Comparison of ENCODE assay signal across 8 mouse cellular contexts in the genomic region with DNA sequence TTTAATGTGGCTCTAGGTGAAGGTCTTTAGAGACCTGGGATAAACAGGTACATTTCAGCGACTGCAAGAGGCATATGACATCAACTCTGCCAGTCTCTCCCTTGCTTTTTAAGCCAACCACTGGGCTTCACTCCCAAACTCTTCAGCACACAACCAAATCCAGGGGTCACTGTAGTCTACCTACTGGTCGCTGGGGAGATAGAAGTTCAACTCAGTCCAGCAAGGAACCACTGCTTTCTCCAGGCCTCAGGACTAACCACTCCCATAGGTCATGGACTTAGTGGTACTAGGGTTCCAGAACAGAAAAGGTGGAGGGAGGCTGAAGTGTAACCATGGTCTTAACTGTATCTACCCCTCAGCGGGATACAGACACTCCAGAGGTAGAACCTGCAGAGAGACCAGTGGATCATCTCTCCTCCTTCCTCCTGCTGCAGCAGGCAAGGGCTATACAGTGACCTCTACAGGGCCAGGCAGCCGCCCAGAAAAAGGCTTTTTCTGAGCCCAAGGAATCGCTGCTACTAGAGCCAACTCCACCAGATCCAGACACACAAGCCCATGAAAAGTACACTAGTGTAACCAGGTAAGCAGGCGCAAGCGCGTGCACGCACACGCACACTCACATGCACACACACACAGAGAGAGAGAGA. TPM values are rescaled to one million over a fixed set of nuclear protein-coding genes. Genes with fewer than 3 reads are reported as not detected.
A peak's percentile ranks its signal among the peaks of the same experiment; 100 is the strongest.
DNase-seq lines count a peak whose midpoint lies in the region; ATAC-seq and TF ChIP-seq lines count a peak whose summit lies in the region.

No protein-coding gene starts in this region.

- DNase-seq in liver, adult 2 months (ENCODE audit: extremely low read depth, low read depth, low spot score), result no peak
- no peak for DNase-seq in liver
- DNase-seq in limb, embryonic 10.5 days (ENCODE audit: low spot score), result no peak
- DNase-seq in natural killer cell, adult 2 months (ENCODE audit: low spot score in 2 of 2), result no peak
- DNase-seq in ovary, adult 18-20 months (ENCODE audit: low spot score), result no peak
- no peak for DNase-seq in adrenal gland, adult 2 months

- no peaks in the 10 kb centered on the region for H3K27me3 ChIP-seq in liver, adult 2 months (ENCODE audit: control insufficient read depth, insufficient read depth, low read length)
- H3K27me3 ChIP-seq in forebrain, embryonic 12.5 days, result peaks cover 50% of the 10 kb centered on the region
- H3K27me3 ChIP-seq in limb, embryonic 10.5 days (ENCODE audit: low read depth, poor library complexity, severe bottlenecking), result peaks cover 32% of the 10 kb centered on the region
- H3K27me3 ChIP-seq in neural tube, embryonic 15.5 days (replicated peaks), result peaks cover 13% of the 10 kb centered on the region

- H3K79me2 ChIP-seq in liver, adult 2 months (ENCODE audit: control insufficient read depth, insufficient read depth, low read length), result peaks cover 10% of the 10 kb centered on the region; the same call in 1 of the 2 replicates

- peak overlapping the region; percentile 73 for H3K27ac ChIP-seq in liver, adult 2 months (replicated peaks; ENCODE audit: insufficient read depth, low read depth, low read length)
- H3K27ac ChIP-seq in forebrain, embryonic 12.5 days, result no peak overlapping the region
- peak overlapping the region; percentile 90 for H3K27ac ChIP-seq in limb, embryonic 10.5 days
- H3K27ac ChIP-seq in neural tube, embryonic 15.5 days (replicated peaks), result peak overlapping the region; percentile 84; the same call in 1 of the 2 replicates

- H3K4me1 ChIP-seq in liver, adult 2 months (ENCODE audit: control insufficient read depth, insufficient read depth, low read length), result peaks cover 9% of the 10 kb centered on the region
- H3K4me1 ChIP-seq in forebrain, embryonic 12.5 days, result peaks cover 10% of the 10 kb centered on the region
- H3K4me1 ChIP-seq in limb, embryonic 10.5 days, result peaks cover 61% of the 10 kb centered on the region
- H3K4me1 ChIP-seq in neural tube, embryonic 15.5 days, result peaks cover 25% of the 10 kb centered on the region

- H3K9me3 ChIP-seq in forebrain, embryonic 12.5 days, result no peaks in the 10 kb centered on the region
- H3K9me3 ChIP-seq in limb, embryonic 10.5 days (replicated peaks), result no peaks in the 10 kb centered on the region
- no peaks in the 10 kb centered on the region for H3K9me3 ChIP-seq in neural tube, embryonic 15.5 days (replicated peaks)

- peak overlapping the region; percentile 90 for H3K4me3 ChIP-seq in liver, adult 2 months (ENCODE audit: insufficient read depth, low read depth, low read length)
- no peak overlapping the region for H3K4me3 ChIP-seq in forebrain, embryonic 12.5 days (replicated peaks)
- H3K4me3 ChIP-seq in limb, embryonic 10.5 days, result peak overlapping the region; percentile 90
- peak overlapping the region; percentile 84 for H3K4me3 ChIP-seq in neural tube, embryonic 15.5 days (replicated peaks)

- 78% methylated on average over 10 of the region's 10 CpGs for WGBS in liver, adult 2 months
- WGBS in forebrain, embryonic 12.5 days, result 85% methylated on average over 9 of the region's 10 CpGs
- WGBS in limb, embryonic 10.5 days, result 74% methylated on average over 10 of the region's 10 CpGs
- WGBS in neural tube, embryonic 15.5 days, result 70% methylated on average over 10 of the region's 10 CpGs

- no peak for ATAC-seq in forebrain, embryonic 12.5 days (ENCODE audit: low FRiP score)
- ATAC-seq in neural tube, embryonic 15.5 days (ENCODE audit: low FRiP score), result no peak

- no peak for TF ChIP-seq CTCF in liver, adult 2 months (IDR thresholded peaks at IDR 0.05; ENCODE audit: low read depth, low read length)

- no peaks in the 10 kb centered on the region for H3K36me3 ChIP-seq in liver, adult 2 months (ENCODE audit: control insufficient read depth, insufficient read depth, low read length)
- no peaks in the 10 kb centered on the region for H3K36me3 ChIP-seq in forebrain, embryonic 12.5 days (replicated peaks)
- H3K36me3 ChIP-seq in limb, embryonic 10.5 days, result peaks cover 24% of the 10 kb centered on the region; the same call in 1 of the 2 replicates
- H3K36me3 ChIP-seq in neural tube, embryonic 15.5 days, result no peaks in the 10 kb centered on the region

- H3K9ac ChIP-seq in liver, adult 2 months (ENCODE audit: low read depth, low read length), result peak overlapping the region; percentile 97
- H3K9ac ChIP-seq in forebrain, embryonic 12.5 days, result 0 out of 2 replicates have a peak overlapping the region, but pooled peaks have one; percentile 81
- H3K9ac ChIP-seq in neural tube, embryonic 15.5 days (replicated peaks), result peak overlapping the region; percentile 98

- TF ChIP-seq POLR2A in liver, adult 2 months (IDR thresholded peaks at IDR 0.05; ENCODE audit: extremely low read depth, insufficient read depth, low read length), result no peak

- H3K4me2 ChIP-seq in forebrain, embryonic 12.5 days, result peak overlapping the region; percentile 99
- peak overlapping the region; percentile 95 for H3K4me2 ChIP-seq in neural tube, embryonic 15.5 days

RNA-seq across cellular contexts. Expression of a gene that starts 1.3 kb away (rescaled TPM):
- total RNA-seq in liver, adult 2 months (2014; rRNA removed), result 8.8 and 13.6 TPM in 2 replicates
- polyA plus RNA-seq in liver, adult 2 months (2012; rRNA removed), result 24.9 and 31.5 TPM in 2 replicates
- 18.3 and 21.9 TPM in 2 replicates for polyA plus RNA-seq in forebrain, embryonic 12.5 days (2016; fragmentation: Nextera tagmentation; extraction: Ambion mirVana)
- polyA plus RNA-seq in limb, embryonic 10.5 days (2016; fragmentation: Nextera tagmentation; extraction: Ambion mirVana), result 47.2 and 57.1 TPM in 2 replicates
- 60.2 and 65.7 TPM in 2 replicates for polyA plus RNA-seq in neural tube, embryonic 15.5 days (2015; fragmentation: Nextera tagmentation; extraction: Ambion mirVana)
- total RNA-seq in adrenal gland, adult 2 months (2021), result 10 to 100 TPM; 51.8 to 76.0 TPM
- polyA plus RNA-seq in adrenal gland, adult 2 months (2012; rRNA removed), result 120 and 150 TPM in 2 replicates

RNA-seq across cellular contexts. Expression of a gene that starts 9.4 kb away (rescaled TPM):
- not detected in 2 replicates for total RNA-seq in liver, adult 2 months (2014; rRNA removed)
- polyA plus RNA-seq in liver, adult 2 months (2012; rRNA removed), result not detected in 2 replicates
- not detected in 2 replicates for polyA plus RNA-seq in forebrain, embryonic 12.5 days (2016; fragmentation: Nextera tagmentation; extraction: Ambion mirVana)
- polyA plus RNA-seq in limb, embryonic 10.5 days (2016; fragmentation: Nextera tagmentation; extraction: Ambion mirVana), result 0.88 and 1.1 TPM in 2 replicates
- polyA plus RNA-seq in neural tube, embryonic 15.5 days (2015; fragmentation: Nextera tagmentation; extraction: Ambion mirVana), result 0.42 and 0.51 TPM in 2 replicates
- not detected for total RNA-seq in adrenal gland, adult 2 months (2021)
- polyA plus RNA-seq in adrenal gland, adult 2 months (2012; rRNA removed), result 0.60 and 2.4 TPM in 2 replicates

RNA-seq across cellular contexts. Expression of a gene that starts 16.4 kb away (rescaled TPM):
- 8.1 and 9.7 TPM in 2 replicates for total RNA-seq in liver, adult 2 months (2014; rRNA removed)
- polyA plus RNA-seq in liver, adult 2 months (2012; rRNA removed), result 11.3 and 11.5 TPM in 2 replicates
- 14.5 and 18.8 TPM in 2 replicates for polyA plus RNA-seq in forebrain, embryonic 12.5 days (2016; fragmentation: Nextera tagmentation; extraction: Ambion mirVana)
- 27.5 and 31.2 TPM in 2 replicates for polyA plus RNA-seq in limb, embryonic 10.5 days (2016; fragmentation: Nextera tagmentation; extraction: Ambion mirVana)
- polyA plus RNA-seq in neural tube, embryonic 15.5 days (2015; fragmentation: Nextera tagmentation; extraction: Ambion mirVana), result 8.3 and 10.0 TPM in 2 replicates
- total RNA-seq in adrenal gland, adult 2 months (2021), result 10 to 100 TPM in 1 of 2 experiments, 1 to 10 TPM in 1; 4.8 to 10.1 TPM
- 9.4 and 13.8 TPM in 2 replicates for polyA plus RNA-seq in adrenal gland, adult 2 months (2012; rRNA removed)

RNA-seq across cellular contexts. Expression of a gene that starts 16.4 kb away (rescaled TPM):
- total RNA-seq in liver, adult 2 months (2014; rRNA removed), result 19.5 and 27.9 TPM in 2 replicates
- 63.4 and 79.3 TPM in 2 replicates for polyA plus RNA-seq in liver, adult 2 months (2012; rRNA removed)
- 78.4 and 89.3 TPM in 2 replicates for polyA plus RNA-seq in forebrain, embryonic 12.5 days (2016; fragmentation: Nextera tagmentation; extraction: Ambion mirVana)
- 63.2 and 79.5 TPM in 2 replicates for polyA plus RNA-seq in limb, embryonic 10.5 days (2016; fragmentation: Nextera tagmentation; extraction: Ambion mirVana)
- polyA plus RNA-seq in neural tube, embryonic 15.5 days (2015; fragmentation: Nextera tagmentation; extraction: Ambion mirVana), result 60.6 and 68.8 TPM in 2 replicates
- 100 to 1,000 TPM in 1 of 2 experiments, 10 to 100 TPM in 1; 83.5 to 110 TPM for total RNA-seq in adrenal gland, adult 2 months (2021)
- polyA plus RNA-seq in adrenal gland, adult 2 months (2012; rRNA removed), result 160 and 180 TPM in 2 replicates

RNA-seq across cellular contexts. Expression of a gene that starts 20.6 kb away (rescaled TPM):
- total RNA-seq in liver, adult 2 months (2014; rRNA removed), result 11.1 and 16.0 TPM in 2 replicates
- 67.8 and 106 TPM in 2 replicates for polyA plus RNA-seq in liver, adult 2 months (2012; rRNA removed)
- polyA plus RNA-seq in forebrain, embryonic 12.5 days (2016; fragmentation: Nextera tagmentation; extraction: Ambion mirVana), result 25.5 and 26.9 TPM in 2 replicates
- 34.5 and 36.7 TPM in 2 replicates for polyA plus RNA-seq in limb, embryonic 10.5 days (2016; fragmentation: Nextera tagmentation; extraction: Ambion mirVana)
- polyA plus RNA-seq in neural tube, embryonic 15.5 days (2015; fragmentation: Nextera tagmentation; extraction: Ambion mirVana), result 19.2 and 20.5 TPM in 2 replicates
- total RNA-seq in adrenal gland, adult 2 months (2021), result 10 to 100 TPM; 40.8 to 51.3 TPM
- 86.0 and 99.0 TPM in 2 replicates for polyA plus RNA-seq in adrenal gland, adult 2 months (2012; rRNA removed)
